Mouse (Mus musculus) myocyte (in vitro differentiated cells): ENCODE data around the gene Rnps1.

ENCODE experiments used
- MYOD1 ChIP-seq, 3 experiments: IDR thresholded peaks; one replicate each; pipeline ENCODE4 v1.6.1; 2011; ENCODE audit warnings: control low read depth in 2 of 3, low read depth in 2 of 3, mild to moderate bottlenecking in 2 of 3, moderate library complexity in 1 of 3; ENCODE audit not compliant: insufficient read length in 2 of 3, control insufficient read depth in 1 of 3
- POLR2A ChIP-seq: IDR thresholded peaks from one replicate; pipeline ENCODE4 v1.6.1; 2011; ENCODE audit warnings: low read depth, mild to moderate bottlenecking, control low read depth, moderate library complexity; ENCODE audit not compliant: insufficient read length
- POLR2AphosphoS2 ChIP-seq: IDR thresholded peaks from one replicate; pipeline ENCODE4 v1.6.1; 2011; ENCODE audit warnings: low read depth, control low read depth; ENCODE audit not compliant: insufficient read length
- TCF12 ChIP-seq: IDR thresholded peaks from one replicate; pipeline ENCODE4 v1.6.1; 2011; ENCODE audit warnings: mild to moderate bottlenecking, control low read depth; ENCODE audit not compliant: poor library complexity, insufficient read depth, severe bottlenecking

GRCm38 (mm10) chr17:24469910-24470602 is 55.7 kb downstream of the Rnps1 start, which contains the start of the genes E4f1 and Pgp:
- TF ChIP-seq POLR2A (peak; percentile 79), POLR2AphosphoS2 (peak; percentile 69), MYOD1 (IDR thresholded peaks at IDR 0.05; ENCODE audit: control insufficient read depth in 1 of 3, insufficient read length in 2 of 3, low read depth in 2 of 3) (peak in 1 of 3 experiments; percentile 70), TCF12 (no peak)
